11 mouse cellular contexts compared by ENCODE assay signal in genomic region chr8:62621176-62621575, GRCm38 (mm10).
"Had no signal": no experiment of that assay in that cellular context is flagged by ENCODE, and none has a peak within 500 bp of the region (broad histone marks: within the 10 kb centered on the region; RNA-seq: fewer than 3 reads in every experiment).

No protein-coding gene starts in this region.

- DNase-seq: right cerebral cortex, adult 18-20 months; right cerebral cortex, postnatal 14 days; right cerebral cortex, postnatal 25 days; right cerebral cortex, postnatal 4 days; spleen, adult 18-20 months; thymus, adult 18-20 months; thymus, adult 2 months; thymus, postnatal 14 days; thymus, postnatal 25 days; thymus, postnatal 36 days; thymus, postnatal 4 days had no signal
